Mouse (Mus musculus) hindbrain, postnatal 0 days (tissue): ENCODE results near the gene D8Ertd738e. TPM values are rescaled to one million over a fixed set of nuclear protein-coding genes. Genes with fewer than 3 reads are reported as not detected.

Experiments used
- ATAC-seq: fragments of 200-750 bp; cut with Nextera tagmentation; 2 replicates; pipeline ENCODE4 v1.8.0; 2017; ENCODE audit warnings: mild to moderate bottlenecking, moderate TSS enrichment, moderate library complexity
- DNase-seq: peaks from one replicate; pipeline ENCODE4 v3.0.0-alpha.2; 2015; ENCODE audit warnings: low spot score
- H3K27ac ChIP-seq: fragments of 300-500 bp; sonication (generic); 2 replicates; pipeline ENCODE4 v1.5.1; 2014; ENCODE audit warnings: mild to moderate bottlenecking
- H3K27me3 ChIP-seq: fragments of 300-500 bp; sonication (generic); 2 replicates; pipeline ENCODE4 v1.6.1; 2014; ENCODE audit warnings: low read length, mixed read lengths; ENCODE audit not compliant: insufficient read depth
- H3K36me3 ChIP-seq: fragments of 300-500 bp; sonication (generic); 2 replicates; pipeline ENCODE4 v1.6.1; 2014; ENCODE audit warnings: low read length, mixed read lengths; ENCODE audit not compliant: insufficient read depth
- H3K4me1 ChIP-seq: fragments of 300-500 bp; sonication (generic); 2 replicates; pipeline ENCODE4 v1.6.1; 2014; ENCODE audit warnings: antibody characterized with exemption, low read length, mixed read lengths; ENCODE audit not compliant: insufficient read depth
- H3K4me2 ChIP-seq: fragments of 300-500 bp; sonication (generic); 2 replicates; pipeline ENCODE4 v1.6.1; 2014; ENCODE audit warnings: low read depth, mild to moderate bottlenecking, low read length, moderate library complexity, mixed read lengths
- H3K4me3 ChIP-seq: fragments of 300-500 bp; sonication (generic); 2 replicates; pipeline ENCODE4 v1.5.1; 2014; ENCODE audit warnings: low read length
- H3K9ac ChIP-seq: fragments of 300-500 bp; sonication (generic); replicated peaks from 2 replicates; pipeline ENCODE4 v1.6.1; 2014; ENCODE audit warnings: mild to moderate bottlenecking, low read length, moderate library complexity, mixed read lengths
- H3K9me3 ChIP-seq: fragments of 300-500 bp; sonication (generic); 2 replicates; pipeline ENCODE4 v1.6.1; 2016; ENCODE audit warnings: low read length, mixed read lengths
- CTCF ChIP-seq: IDR thresholded peaks from 2 replicates; pipeline ENCODE4 v1.5.1; 2016; ENCODE audit warnings: antibody characterized with exemption, control low read depth, low read depth
- WGBS: fragments of 180-500 bp; shearing (Covaris S2); extraction: QIAGEN DNeasy Blood & Tissue Kit; methylation state at CpG from one replicate; pipeline ENCODE4 v1.1.7; 2014; 5-methylcytosine and 5-hydroxymethylcytosine counted together
- polyA plus RNA-seq: library from polyadenylated mRNA; unstranded; fragments of >200 nt; fragmentation: Nextera tagmentation; extraction: Ambion mirVana; gene quantifications from 2 replicates; pipeline ENCODE4 v1.2.1, GENCODE M21; 2015
- total RNA-seq: library from RNA; depleted of rRNA; stranded (reverse); fragments of >200 nt; gene quantifications from 2 replicates; pipeline ENCODE4 v1.2.3, GENCODE M21; 2014

Gene D8Ertd738e
- total and polyA plus RNA-seq, 2 experiments from 2014 or later: 69.4 to 318 TPM

DNA sequence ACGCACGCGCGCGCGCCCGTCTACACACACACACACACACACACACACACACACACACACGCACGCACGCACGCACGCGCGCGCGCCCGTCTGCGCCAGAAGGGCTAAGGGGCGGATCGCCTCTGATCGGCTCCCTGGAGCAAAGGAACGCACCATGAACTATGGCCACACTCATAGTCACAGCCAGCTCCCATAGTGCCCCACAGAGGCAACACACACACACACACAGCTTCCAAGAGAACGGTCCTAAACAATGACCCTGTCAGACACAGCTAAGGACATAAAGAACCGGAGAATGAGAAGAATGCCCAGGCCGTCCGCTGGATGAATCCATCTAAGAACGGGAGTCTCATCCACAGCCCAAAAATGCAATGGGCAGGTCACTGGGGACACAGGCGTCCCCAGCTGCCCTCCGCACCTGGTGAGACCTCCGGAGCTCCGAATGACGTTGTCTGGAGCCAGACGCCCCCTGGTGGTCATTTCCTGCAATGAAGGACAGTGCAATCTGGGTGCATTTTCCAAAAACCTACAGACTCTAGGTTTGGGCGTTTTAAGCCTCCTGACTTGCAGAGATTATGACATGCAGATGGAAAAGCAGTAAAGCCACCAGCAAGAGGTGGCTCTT is 39.2 kb downstream of the D8Ertd738e start:
- no peak overlapping the region for H3K9ac ChIP-seq
- DNase-seq: peak; percentile 88
- H3K4me2 ChIP-seq: peak overlapping the region; percentile 38
- peaks cover 45% of the 10 kb centered on the region for H3K36me3 ChIP-seq
- H3K4me1 ChIP-seq: peaks cover 11% of the 10 kb centered on the region; the same call in 1 of the 2 replicates
- WGBS: 49% methylated on average over 34 of the region's 34 CpGs
- no peak overlapping the region; the same call in 1 of the 2 replicates for H3K27ac ChIP-seq
- H3K4me3 ChIP-seq: 0 out of 2 replicates have a peak overlapping the region, but pooled peaks have one; percentile 11
- no peaks in the 10 kb centered on the region for H3K9me3 ChIP-seq
- peak; percentile 64 for ATAC-seq
- no peaks in the 10 kb centered on the region for H3K27me3 ChIP-seq
- TF ChIP-seq CTCF: peak; percentile 95

DNA sequence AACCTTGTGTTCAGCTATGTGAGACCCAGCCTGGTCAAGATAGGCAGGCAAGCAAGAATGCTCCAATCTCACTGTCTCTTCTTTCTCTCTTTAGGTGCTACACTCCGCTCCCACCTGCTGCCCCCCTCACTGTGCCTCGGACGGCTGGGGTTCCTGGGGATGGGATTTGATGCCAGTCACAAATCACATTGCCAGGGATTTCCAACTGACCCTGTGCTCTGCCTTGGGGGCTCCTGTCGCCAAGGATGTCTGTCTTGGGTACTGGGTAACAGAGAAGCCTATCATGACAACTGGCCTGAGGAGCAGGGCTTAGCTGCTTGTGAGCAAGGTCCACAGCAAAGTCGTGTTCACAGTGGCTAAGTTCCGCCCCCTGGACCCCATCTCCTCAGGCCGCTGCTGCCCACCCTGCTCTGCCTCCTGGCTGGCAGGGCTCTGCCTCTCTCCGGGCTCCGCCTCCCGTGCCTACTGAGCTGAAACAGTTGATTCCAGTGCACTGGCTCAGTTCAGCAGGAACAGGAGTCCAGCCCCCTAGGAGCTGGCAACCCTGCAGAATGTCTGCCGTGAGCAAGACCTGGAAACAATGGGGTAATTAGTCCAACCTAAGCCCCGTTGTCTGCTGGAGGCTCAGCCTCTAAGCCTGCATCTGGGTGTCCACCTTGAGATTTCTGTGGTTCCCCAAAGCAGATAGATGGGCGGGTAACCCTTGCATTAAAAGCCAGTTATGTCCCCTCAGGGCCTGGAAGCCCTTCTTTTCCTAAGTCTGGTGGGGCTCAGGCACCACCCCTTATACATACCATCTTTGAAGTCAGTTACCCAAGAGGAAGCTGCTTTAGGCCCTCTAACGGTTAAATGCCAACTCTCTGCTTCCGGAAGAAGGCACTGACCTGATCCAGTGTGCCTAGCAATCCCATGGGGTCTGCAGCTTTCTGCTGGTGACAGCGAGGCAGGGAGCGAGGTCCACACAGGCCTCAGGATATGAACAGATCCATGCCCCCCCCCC is 40.8 kb downstream of the D8Ertd738e start:
- no peak overlapping the region; the same call in 1 of the 2 replicates for H3K9ac ChIP-seq
- no peak overlapping the region for H3K4me3 ChIP-seq
- peaks cover 32% of the 10 kb centered on the region for H3K36me3 ChIP-seq
- 29% methylated on average over 17 of the region's 17 CpGs for WGBS
- DNase-seq: peak; percentile 43
- peak overlapping the region; percentile 48 for H3K27ac ChIP-seq
- peaks cover 11% of the 10 kb centered on the region; the same call in 1 of the 2 replicates for H3K4me1 ChIP-seq
- no peak for ATAC-seq
- TF ChIP-seq CTCF: no peak
- no peaks in the 10 kb centered on the region for H3K9me3 ChIP-seq
- no peak overlapping the region for H3K4me2 ChIP-seq
- no peaks in the 10 kb centered on the region for H3K27me3 ChIP-seq

DNA sequence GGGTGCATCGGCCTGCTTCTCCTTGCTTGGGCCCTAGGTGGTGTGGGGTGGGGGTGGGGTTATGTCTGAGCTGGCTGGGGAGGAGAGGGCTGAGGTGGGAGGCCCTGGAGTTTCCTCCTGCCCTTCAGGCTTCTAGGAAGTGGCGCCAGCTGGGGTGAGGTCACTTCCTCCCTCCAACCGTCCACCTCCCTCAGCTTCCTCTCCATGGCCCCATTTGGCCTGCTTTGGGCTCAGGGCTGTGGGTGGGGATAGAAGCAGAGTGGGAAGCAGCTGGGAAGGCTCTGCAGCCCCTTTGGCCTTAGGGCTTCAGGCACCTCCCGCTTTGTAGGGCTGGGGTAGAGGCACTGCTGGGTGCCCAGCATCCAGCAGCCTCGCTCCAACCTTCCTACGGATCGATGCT is 41.7 kb downstream of the D8Ertd738e start:
- Histone ChIP-seq H3K4me1 (peaks cover 11% of the 10 kb centered on the region; the same call in 1 of the 2 replicates), H3K9me3 (no peaks in the 10 kb centered on the region), H3K27ac (peak overlapping the region; percentile 48; the same call in 1 of the 2 replicates), H3K27me3 (no peaks in the 10 kb centered on the region), H3K4me3 (no peak overlapping the region), H3K9ac (no peak overlapping the region), H3K36me3 (peaks cover 24% of the 10 kb centered on the region), H3K4me2 (no peak overlapping the region)
- no peak for TF ChIP-seq CTCF
- DNase-seq: peak; percentile 19
- WGBS: 57% methylated on average over 7 of the region's 7 CpGs
- no peak for ATAC-seq

DNA sequence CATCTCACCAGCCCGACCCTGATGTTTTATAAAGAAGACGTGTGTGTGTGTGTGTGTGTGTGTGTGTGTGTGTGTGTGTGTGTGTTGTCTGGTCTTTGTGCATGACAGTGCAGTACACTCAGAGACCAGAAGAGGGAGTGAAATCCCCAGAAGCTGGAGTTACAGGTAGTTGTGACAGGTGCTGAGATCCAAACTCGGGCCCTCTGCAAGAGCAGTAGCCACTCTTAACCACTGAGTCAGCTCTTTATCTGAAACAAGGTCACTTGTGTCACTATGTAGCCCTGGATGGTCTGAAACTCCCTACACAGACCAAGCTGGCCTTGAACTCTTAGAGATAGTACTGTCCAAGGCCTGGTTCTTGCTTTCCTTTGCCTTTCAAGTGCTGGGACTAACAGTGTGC is 42.9 kb downstream of the D8Ertd738e start:
- no peak for ATAC-seq
- WGBS: 88% methylated on average over 3 of the region's 3 CpGs
- Histone ChIP-seq H3K4me3 (no peak overlapping the region), H3K9ac (no peak overlapping the region), H3K36me3 (peaks cover 13% of the 10 kb centered on the region), H3K4me2 (no peak overlapping the region), H3K27me3 (no peaks in the 10 kb centered on the region), H3K27ac (no peak overlapping the region), H3K9me3 (no peaks in the 10 kb centered on the region), H3K4me1 (peaks cover 11% of the 10 kb centered on the region; the same call in 1 of the 2 replicates)
- TF ChIP-seq CTCF: peak; percentile 26; the same call in 1 of the 2 replicates
- no peak for DNase-seq

DNA sequence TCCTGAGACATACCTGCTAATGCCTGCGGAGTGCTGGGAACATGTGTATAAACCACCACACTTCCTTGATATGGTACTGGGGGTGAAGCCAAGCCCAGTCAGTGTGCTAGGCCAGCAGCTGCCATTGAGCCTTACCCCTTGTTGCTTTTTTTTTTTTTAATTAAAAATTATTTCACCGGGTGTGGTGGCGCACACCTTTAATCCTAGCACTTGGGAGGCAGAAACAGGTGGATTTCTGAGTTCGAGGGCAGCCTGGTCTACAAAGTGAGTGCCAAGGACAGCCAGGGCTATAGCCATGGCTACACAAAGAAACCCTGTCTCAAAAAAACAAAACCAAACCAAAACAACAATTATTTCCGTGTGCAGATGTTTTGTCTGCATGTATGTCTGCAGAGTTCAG is 44.4 kb downstream of the D8Ertd738e start:
- ATAC-seq (no peak), DNase-seq (no peak)
- no peak overlapping the region for H3K4me3 ChIP-seq
- H3K4me2 ChIP-seq: no peak overlapping the region
- WGBS: 93% methylated on average over 5 of the region's 5 CpGs
- H3K9ac ChIP-seq: no peak overlapping the region
- no peak for TF ChIP-seq CTCF
- H3K27ac ChIP-seq: no peak overlapping the region
- H3K27me3 ChIP-seq: no peaks in the 10 kb centered on the region
- H3K36me3 ChIP-seq: 0 out of 2 replicates have a peak, but pooled peaks cover 4% of the 10 kb centered on the region
- no peaks in the 10 kb centered on the region for H3K9me3 ChIP-seq
- H3K4me1 ChIP-seq: peaks cover 23% of the 10 kb centered on the region

DNA sequence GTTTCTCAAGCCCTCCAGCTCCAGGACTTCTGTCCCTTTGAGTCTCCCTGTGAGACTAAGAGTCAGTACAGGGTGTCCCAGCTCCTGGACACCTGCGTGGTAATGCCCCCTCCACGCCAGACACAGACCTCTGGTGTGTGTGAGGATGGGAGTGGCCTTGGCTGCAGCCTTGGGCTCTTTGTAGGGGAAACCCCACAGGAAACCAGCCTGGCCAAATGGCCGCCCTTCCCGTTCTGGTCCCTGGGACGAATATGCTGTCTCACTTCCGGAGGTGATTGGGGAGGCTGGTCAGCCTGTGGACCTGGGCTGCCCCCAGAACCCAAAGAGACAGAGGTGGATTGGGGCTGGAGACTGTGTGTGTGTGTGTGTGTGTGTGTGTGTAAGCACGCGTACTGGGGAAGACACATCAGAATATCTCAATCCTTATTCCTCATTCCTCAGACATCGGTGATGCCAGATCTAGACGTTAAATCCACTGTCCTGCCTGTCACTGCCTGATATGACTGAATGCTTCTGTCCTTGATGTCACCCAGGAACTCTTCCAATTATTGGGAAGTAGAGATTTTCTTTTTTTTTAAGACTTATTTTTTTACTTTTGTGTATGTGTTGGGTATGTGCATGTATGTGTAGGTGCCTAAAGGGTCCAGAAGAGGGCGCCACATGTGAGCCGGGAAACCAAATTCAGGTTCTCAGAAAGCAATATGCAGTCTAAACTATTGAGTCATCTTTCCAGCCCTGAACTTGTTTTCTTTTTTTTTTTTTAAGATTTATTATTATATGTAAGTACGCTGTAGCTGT is 45.3 kb downstream of the D8Ertd738e start:
- DNase-seq (no peak), ATAC-seq (peak; percentile 6; the same call in 1 of the 2 replicates)
- Histone ChIP-seq H3K4me3 (peak overlapping the region; percentile 34), H3K4me1 (peaks cover 25% of the 10 kb centered on the region), H3K27ac (peak overlapping the region; percentile 83), H3K9me3 (no peaks in the 10 kb centered on the region), H3K4me2 (peak overlapping the region; percentile 76), H3K27me3 (no peaks in the 10 kb centered on the region), H3K9ac (peak overlapping the region; percentile 49), H3K36me3 (no peaks in the 10 kb centered on the region)
- WGBS: 54% methylated on average over 13 of the region's 13 CpGs
- peak; percentile 53 for TF ChIP-seq CTCF
